Mouse (Mus musculus): ENCODE data around the gene Heatr1. TPM values are rescaled to one million over a fixed set of nuclear protein-coding genes. Genes with fewer than 3 reads are reported as not detected.

Heatr1 gene
- polyA plus RNA-seq (2017; shearing (Covaris generic)), result 38.9 TPM

DNA sequence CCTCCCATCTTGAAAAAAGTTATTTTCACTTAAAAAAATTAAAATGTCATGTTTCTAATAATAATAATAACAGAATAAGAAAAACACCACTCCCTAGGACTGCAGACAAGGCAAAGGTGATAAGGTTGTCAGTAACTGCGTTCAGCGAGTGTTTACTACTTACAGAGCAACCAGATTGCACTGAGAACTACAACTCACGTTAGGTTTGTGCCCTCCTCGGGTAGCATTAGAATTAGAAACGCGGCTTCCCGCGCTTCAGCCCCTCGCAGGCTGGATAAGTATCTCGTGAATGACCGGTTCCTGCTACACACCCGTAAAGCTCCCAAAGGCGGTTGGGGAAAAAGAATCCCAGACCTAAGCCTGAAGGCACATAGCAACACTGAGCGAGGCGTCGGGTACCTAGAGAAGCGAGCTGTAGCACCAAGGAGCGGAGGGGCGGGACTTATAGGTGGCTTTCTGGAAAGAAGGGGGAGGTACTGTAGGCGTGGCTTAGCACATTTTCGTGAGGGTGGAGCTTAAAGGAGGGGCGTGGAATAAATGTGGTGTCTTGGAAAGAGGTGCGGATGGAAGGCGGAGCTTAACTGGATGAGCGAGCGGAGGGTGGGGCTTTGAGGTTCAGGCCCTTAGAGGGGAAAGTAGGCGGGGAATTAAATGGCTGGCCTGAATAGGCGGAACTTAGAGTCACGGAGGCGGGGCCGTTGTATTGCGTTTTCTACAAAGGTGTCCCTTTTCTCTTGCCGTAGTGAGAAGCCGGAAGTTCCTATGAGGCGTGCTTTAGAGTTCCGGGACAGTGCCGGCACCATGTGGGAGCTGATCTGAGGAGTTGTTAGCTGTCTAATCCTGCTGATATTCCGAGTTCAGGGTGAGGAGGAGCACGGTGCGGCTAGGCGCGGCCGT lies at the start of gene Heatr1:
Gene Heatr1, plus strand, starts transcription at position 419 of the 897 bp plus-strand sequence.

DNA sequence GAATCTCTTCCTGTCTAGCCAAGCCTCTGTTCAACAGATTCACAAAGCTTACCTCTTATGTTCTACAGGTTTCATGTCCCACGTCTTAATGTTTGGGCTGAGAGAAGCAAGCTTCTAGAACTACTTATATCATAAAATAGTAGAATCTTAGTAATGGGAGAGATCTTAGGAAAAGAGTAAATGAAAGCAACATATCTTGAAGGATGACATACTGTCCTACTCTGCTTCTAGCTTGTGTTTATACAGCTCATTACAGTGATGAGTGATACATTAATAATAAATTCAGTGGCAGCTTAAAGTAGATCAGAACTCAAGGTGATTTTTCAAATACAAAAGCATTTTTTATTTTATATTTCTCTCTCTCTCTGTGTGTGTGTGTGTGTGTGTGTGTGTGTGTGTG lies 70.0 kb downstream of the Heatr1 start, which contains the start of gene Lgals8:
Gene Lgals8, minus strand, starts transcription at position 101 of the 400 bp plus-strand sequence.

Other genes with a start within 250 kb of the Heatr1 start
- gene Mtr, start 136.9 kb upstream of the Heatr1 start, polyA plus RNA-seq (2017; shearing (Covaris generic)), result 21.8 TPM
- gene Actn2, start 54.3 kb upstream of the Heatr1 start, polyA plus RNA-seq (2017; shearing (Covaris generic)), result 3.1 TPM
- gene Lgals8, start 69.9 kb downstream of the Heatr1 start, polyA plus RNA-seq (2017; shearing (Covaris generic)), result 58.3 TPM
- 1.1 TPM for gene Edaradd, start 125.4 kb downstream of the Heatr1 start, polyA plus RNA-seq (2017; shearing (Covaris generic))
- gene Ero1lb, start 170.8 kb downstream of the Heatr1 start, polyA plus RNA-seq (2017; shearing (Covaris generic)), result 17.2 TPM

Data from effector memory CD4-positive, alpha-beta T cell, adult 7 months (primary cell).